Mouse (Mus musculus): ENCODE results near the gene Trdn. TPM values are rescaled to one million over a fixed set of nuclear protein-coding genes. Genes with fewer than 3 reads are reported as not detected.
A peak's percentile ranks its signal among the peaks of the same experiment; 100 is the strongest.

The Trdn gene
- polyA plus RNA-seq, 1 experiment from 2014 or later, result not detected

DNA sequence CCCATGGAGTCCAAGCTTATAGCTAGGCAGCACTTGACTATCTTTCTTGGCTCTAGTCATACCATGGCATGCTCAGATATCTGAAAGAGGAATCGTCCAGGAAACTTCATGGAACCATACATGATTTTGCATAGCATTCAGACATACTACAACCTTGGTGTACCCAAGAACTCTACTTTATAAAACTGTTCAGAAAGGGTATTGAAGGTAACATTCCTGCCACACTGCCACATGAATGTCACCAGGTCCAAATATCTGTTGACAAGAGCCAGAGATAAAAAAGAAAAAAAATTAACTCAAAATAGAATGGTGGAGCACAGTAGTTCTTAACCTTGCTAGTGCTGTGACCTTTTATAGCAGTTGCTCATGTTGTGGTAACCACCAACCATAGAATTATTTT lies 175.8 kb downstream of the Trdn start:
- H3K4me2 ChIP-seq, result no peak overlapping the region
- no peaks in the 10 kb centered on the region for H3K9me3 ChIP-seq (ENCODE audit: control insufficient read depth, low read length)
- no peaks in the 10 kb centered on the region for H3K27me3 ChIP-seq (ENCODE audit: control insufficient read depth, insufficient read depth, low read length)
- WGBS, result 72% methylated on average over 1 of the region's 1 CpGs
- ATAC-seq (ENCODE audit: low FRiP score) (no peak), DNase-seq (ENCODE audit: low spot score, missing footprints) (no peak)
- no peak overlapping the region for H3K4me3 ChIP-seq (ENCODE audit: low read depth, low read length)
- no peak overlapping the region for H3K9ac ChIP-seq (ENCODE audit: low read length)
- H3K36me3 ChIP-seq (ENCODE audit: control insufficient read depth, insufficient read depth, low read length), result no peaks in the 10 kb centered on the region
- no peak overlapping the region for H3K27ac ChIP-seq (ENCODE audit: low read depth, low read length)
- H3K4me1 ChIP-seq (ENCODE audit: control insufficient read depth, insufficient read depth, low read length), result no peaks in the 10 kb centered on the region

DNA sequence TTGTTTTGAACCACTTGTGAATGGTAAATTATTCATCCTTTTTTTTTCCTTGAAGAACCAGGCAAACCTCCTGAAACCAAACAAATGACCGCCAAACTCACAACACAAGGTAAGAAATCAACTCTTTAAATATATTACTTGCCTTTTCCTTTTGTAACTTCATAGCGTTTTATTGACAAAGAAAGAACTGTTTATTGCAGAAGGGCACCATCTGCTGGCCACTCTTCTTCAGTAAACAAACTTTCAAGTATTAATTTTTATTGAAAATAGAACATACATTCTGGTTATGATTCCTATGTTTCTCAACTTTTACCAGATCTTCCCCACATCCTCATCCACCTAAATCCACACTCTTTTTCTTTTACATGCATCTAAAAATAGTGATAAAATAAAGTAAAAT lies 224.6 kb downstream of the Trdn start:
- H3K4me3 ChIP-seq (ENCODE audit: low read depth, low read length), result no peak overlapping the region
- no peak overlapping the region for H3K27ac ChIP-seq (ENCODE audit: low read depth, low read length)
- no peaks in the 10 kb centered on the region for H3K27me3 ChIP-seq (ENCODE audit: control insufficient read depth, insufficient read depth, low read length)
- H3K4me2 ChIP-seq, result no peak overlapping the region
- DNase-seq (ENCODE audit: low spot score, missing footprints), result peak; percentile 84
- 41% methylated on average over 2 of the region's 2 CpGs for WGBS
- no peak overlapping the region for H3K9ac ChIP-seq (ENCODE audit: low read length)
- no peak for ATAC-seq (ENCODE audit: low FRiP score)
- no peaks in the 10 kb centered on the region for H3K36me3 ChIP-seq (ENCODE audit: control insufficient read depth, insufficient read depth, low read length)
- no peaks in the 10 kb centered on the region for H3K9me3 ChIP-seq (ENCODE audit: control insufficient read depth, low read length)
- no peaks in the 10 kb centered on the region for H3K4me1 ChIP-seq (ENCODE audit: control insufficient read depth, insufficient read depth, low read length)

DNA sequence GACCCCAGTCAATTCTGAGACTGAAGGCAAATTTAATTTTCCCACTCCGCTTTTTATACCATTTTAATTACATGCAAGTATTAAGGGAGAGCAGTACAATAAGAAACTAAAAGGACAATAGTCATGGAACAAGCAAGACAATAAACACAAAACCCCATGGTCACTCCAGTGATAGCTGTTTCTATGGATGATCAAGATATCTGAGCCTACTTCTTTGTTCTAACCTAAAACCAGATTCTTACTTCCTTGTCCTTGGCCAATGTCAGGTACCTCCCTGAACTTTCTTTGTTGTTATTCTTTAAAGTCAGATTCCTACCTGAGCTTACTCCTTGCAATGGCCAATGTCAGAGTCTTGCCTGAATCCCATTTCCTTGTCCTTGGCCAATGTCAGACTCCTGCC lies 272.7 kb downstream of the Trdn start:
- Histone ChIP-seq H3K9me3 (ENCODE audit: control insufficient read depth, low read length) (no peaks in the 10 kb centered on the region), H3K4me3 (ENCODE audit: low read depth, low read length) (no peak overlapping the region), H3K27ac (ENCODE audit: low read depth, low read length) (no peak overlapping the region), H3K36me3 (ENCODE audit: control insufficient read depth, insufficient read depth, low read length) (no peaks in the 10 kb centered on the region), H3K4me1 (ENCODE audit: control insufficient read depth, insufficient read depth, low read length) (no peaks in the 10 kb centered on the region), H3K9ac (ENCODE audit: low read length) (no peak overlapping the region), H3K4me2 (no peak overlapping the region), H3K27me3 (ENCODE audit: control insufficient read depth, insufficient read depth, low read length) (no peaks in the 10 kb centered on the region)
- DNase-seq (ENCODE audit: low spot score, missing footprints) (no peak), ATAC-seq (ENCODE audit: low FRiP score) (no peak)
- WGBS, result 85% methylated on average over 1 of the region's 1 CpGs

DNA sequence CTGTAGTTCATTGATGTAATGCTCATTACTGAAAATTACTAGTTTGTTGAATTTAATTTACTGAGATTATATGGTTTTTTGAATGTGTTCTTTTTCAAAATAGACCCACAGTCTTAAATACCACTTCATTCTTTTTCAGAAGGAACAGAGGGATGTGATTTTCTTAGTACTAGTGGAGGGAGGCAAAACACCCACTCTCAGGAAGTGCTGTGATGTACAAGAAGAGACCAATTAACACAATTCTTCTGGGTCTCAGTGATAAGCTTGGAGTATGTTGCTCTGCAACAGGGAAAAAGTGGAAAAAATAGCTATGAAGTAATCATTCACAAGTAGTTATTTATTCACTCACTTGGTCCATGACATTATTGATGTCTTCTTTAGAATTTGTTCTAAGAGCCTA lies 286.2 kb downstream of the Trdn start:
- ATAC-seq (ENCODE audit: low FRiP score) (no peak), DNase-seq (ENCODE audit: low spot score, missing footprints) (no peak)
- Histone ChIP-seq H3K4me1 (ENCODE audit: control insufficient read depth, insufficient read depth, low read length) (no peaks in the 10 kb centered on the region), H3K27ac (ENCODE audit: low read depth, low read length) (no peak overlapping the region), H3K36me3 (ENCODE audit: control insufficient read depth, insufficient read depth, low read length) (no peaks in the 10 kb centered on the region), H3K9me3 (ENCODE audit: control insufficient read depth, low read length) (no peaks in the 10 kb centered on the region), H3K4me2 (no peak overlapping the region), H3K9ac (ENCODE audit: low read length) (no peak overlapping the region), H3K4me3 (ENCODE audit: low read depth, low read length) (no peak overlapping the region), H3K27me3 (ENCODE audit: control insufficient read depth, insufficient read depth, low read length) (no peaks in the 10 kb centered on the region)

DNA sequence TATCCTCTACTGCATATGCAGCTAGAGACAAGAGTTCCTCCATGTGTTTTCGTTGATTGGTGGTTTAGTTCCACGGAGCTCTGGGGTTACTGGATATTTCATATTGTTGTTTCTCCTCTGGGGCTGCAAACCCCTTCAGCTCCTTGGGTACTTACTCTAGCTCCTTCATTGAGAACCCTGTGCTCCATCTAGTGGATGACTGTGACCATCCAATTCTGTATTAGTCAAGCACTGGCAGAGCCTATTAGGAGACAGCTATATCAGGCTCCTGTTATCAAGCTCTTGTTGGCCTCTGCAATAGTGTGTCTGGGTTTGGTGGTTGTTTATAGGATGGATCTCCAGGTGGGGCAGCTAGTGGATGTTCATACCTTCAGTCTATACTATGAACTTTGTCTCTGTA lies 290.2 kb downstream of the Trdn start:
- WGBS, result 64% methylated on average over 2 of the region's 2 CpGs
- H3K27ac ChIP-seq (ENCODE audit: low read depth, low read length), result no peak overlapping the region
- no peaks in the 10 kb centered on the region for H3K4me1 ChIP-seq (ENCODE audit: control insufficient read depth, insufficient read depth, low read length)
- H3K9ac ChIP-seq (ENCODE audit: low read length), result no peak overlapping the region
- ATAC-seq (ENCODE audit: low FRiP score) (no peak), DNase-seq (ENCODE audit: low spot score, missing footprints) (no peak)
- no peaks in the 10 kb centered on the region for H3K27me3 ChIP-seq (ENCODE audit: control insufficient read depth, insufficient read depth, low read length)
- H3K4me2 ChIP-seq, result no peak overlapping the region
- no peaks in the 10 kb centered on the region for H3K9me3 ChIP-seq (ENCODE audit: control insufficient read depth, low read length)
- H3K36me3 ChIP-seq (ENCODE audit: control insufficient read depth, insufficient read depth, low read length), result no peaks in the 10 kb centered on the region
- H3K4me3 ChIP-seq (ENCODE audit: low read depth, low read length), result no peak overlapping the region

DNA sequence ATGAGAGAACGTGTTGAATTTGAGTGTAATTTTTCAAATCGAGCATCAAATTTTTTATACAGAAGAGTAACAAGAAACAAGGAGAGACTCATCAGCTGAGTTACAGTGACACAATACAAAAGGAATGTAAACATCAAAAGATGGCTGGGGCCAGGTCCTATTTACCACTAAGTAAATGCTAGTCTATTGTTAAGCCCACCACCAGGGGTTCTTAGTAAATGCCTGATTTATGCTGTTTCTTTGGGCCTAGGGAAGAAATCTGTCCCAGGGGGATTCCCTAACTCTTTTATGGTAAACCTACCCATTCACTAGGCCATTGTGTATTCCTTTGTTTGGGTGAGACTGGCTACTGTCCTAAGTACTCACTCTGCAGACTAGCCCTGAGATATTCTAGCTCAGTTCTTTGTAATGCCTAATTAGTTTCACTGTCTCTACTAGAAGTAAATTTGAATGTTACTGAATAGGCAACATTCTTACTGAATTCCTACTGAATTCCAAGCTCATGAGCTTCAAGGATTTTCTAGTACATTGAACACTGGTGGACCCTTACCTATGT lies 295.2 kb downstream of the Trdn start:
- no peak overlapping the region for H3K9ac ChIP-seq (ENCODE audit: low read length)
- 82% methylated on average over 2 of the region's 2 CpGs for WGBS
- H3K27ac ChIP-seq (ENCODE audit: low read depth, low read length), result no peak overlapping the region
- H3K4me3 ChIP-seq (ENCODE audit: low read depth, low read length), result no peak overlapping the region
- no peaks in the 10 kb centered on the region for H3K9me3 ChIP-seq (ENCODE audit: control insufficient read depth, low read length)
- H3K36me3 ChIP-seq (ENCODE audit: control insufficient read depth, insufficient read depth, low read length), result no peaks in the 10 kb centered on the region
- no peak for ATAC-seq (ENCODE audit: low FRiP score)
- no peak for DNase-seq (ENCODE audit: low spot score, missing footprints)
- H3K4me2 ChIP-seq, result no peak overlapping the region
- no peaks in the 10 kb centered on the region for H3K4me1 ChIP-seq (ENCODE audit: control insufficient read depth, insufficient read depth, low read length)
- no peaks in the 10 kb centered on the region for H3K27me3 ChIP-seq (ENCODE audit: control insufficient read depth, insufficient read depth, low read length)

Other genes with a start within 250 kb of the Trdn start
- 1.2 and 1.3 TPM in 2 replicates for gene Nkain2, start 190.1 kb upstream of the Trdn start, polyA plus RNA-seq (2014; fragmentation: Nextera tagmentation; extraction: Ambion mirVana)